Mouse (Mus musculus): ENCODE data around the gene Rpf2. TPM values are rescaled to one million over a fixed set of nuclear protein-coding genes. Genes with fewer than 3 reads are reported as not detected.

Rpf2 gene
- 104 and 122 TPM in 2 replicates for total RNA-seq (2012; rRNA removed)
- polyA plus RNA-seq (2012; ENCODE audit: insufficient read depth in 1 of 2, insufficient read length in 2 of 2, low read depth in 1 of 2, low replicate concordance in 2 of 2, missing spikeins in 1 of 2) = 10 to 100 TPM in 1 of 2 experiments, not detected in 1; 92.8 TPM

DNA sequence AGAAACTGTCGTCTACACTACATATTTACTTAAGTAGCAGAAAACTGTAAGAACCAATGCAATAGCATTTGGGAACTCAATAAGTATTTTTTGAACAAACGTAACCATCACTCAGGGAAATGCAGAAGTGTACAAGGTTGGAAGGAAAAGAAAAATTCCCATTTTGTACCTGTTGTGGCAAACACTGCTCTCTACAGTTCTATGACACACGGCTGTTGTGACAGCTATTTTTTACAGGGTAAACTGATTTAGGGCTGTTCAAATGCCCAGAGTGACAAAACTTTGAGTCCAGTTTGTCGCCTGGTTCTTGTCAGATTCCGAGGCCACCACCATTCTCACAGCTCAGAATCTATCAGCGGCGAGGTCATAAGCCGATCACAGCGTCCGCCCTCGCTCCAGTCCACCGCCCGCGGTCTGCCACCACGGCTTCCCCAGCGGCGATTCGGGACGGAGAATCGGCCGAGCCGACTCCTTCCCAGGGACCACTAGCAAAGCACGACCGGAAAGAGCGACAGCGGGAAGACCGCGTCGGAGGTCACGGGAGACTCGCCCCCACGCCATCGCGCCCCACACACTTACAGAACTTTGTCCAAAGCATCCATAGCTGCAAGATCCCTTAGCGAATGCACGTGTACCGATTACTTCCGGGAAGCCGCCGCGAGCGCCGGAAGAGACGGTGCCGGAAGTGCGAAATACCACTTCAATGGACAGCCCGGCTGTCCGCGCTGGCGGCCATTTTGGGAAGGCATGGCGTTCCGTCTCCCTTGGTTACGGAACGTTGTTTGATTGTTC is at the start of gene Rpf2:
Rpf2 (minus strand) TSS at position 663 of the 792 bp plus-strand sequence.
- Histone ChIP-seq H3K4me1 (ENCODE audit: control insufficient read depth in 1 of 2, insufficient read depth in 2 of 2, low read length in 2 of 2) (peaks cover 8 to 29% of the 10 kb centered on the region in 2 experiments), H3K36me3 (ENCODE audit: control insufficient read depth in 1 of 2, insufficient read depth in 2 of 2, low read length in 2 of 2) (peaks cover 12 to 35% of the 10 kb centered on the region in 2 experiments), H3K9ac (ENCODE audit: control insufficient read depth, low read depth, low read length, poor library complexity, severe bottlenecking) (peak within 1 kb of the TSS; percentile 72), H3K27ac (ENCODE audit: control insufficient read depth, low read depth, low read length) (peak within 1 kb of the TSS; percentile 73), H3K79me2 (ENCODE audit: control insufficient read depth, insufficient read depth, low read length, poor library complexity) (peaks cover 28% of the 10 kb centered on the region), H3K9me3 (replicated peaks; ENCODE audit: insufficient read depth, low read length) (no peaks in the 10 kb centered on the region), H3K4me3 (ENCODE audit: control insufficient read depth in 1 of 2, insufficient read depth in 1 of 2, low read depth in 2 of 2, low read length in 2 of 2) (peak within 1 kb of the TSS; percentile 67 to 96), H3K27me3 (ENCODE audit: control insufficient read depth in 1 of 2, insufficient read depth in 2 of 2, low read length in 2 of 2) (no peaks in the 10 kb centered on the region)
- DNase-seq (ENCODE audit: low read depth, low spot score) = peak; percentile 93
- peak; percentile 88 for TF ChIP-seq ZMIZ1 (IDR thresholded peaks at IDR 0.05; ENCODE audit: low read depth, low read length)
- TF ChIP-seq MAX (IDR thresholded peaks at IDR 0.05; ENCODE audit: low read length) = peak; percentile 94
- no peak for TF ChIP-seq RAD21 (IDR thresholded peaks at IDR 0.05; ENCODE audit: low read depth, low read length)
- TF ChIP-seq BHLHE40 (IDR thresholded peaks at IDR 0.05; ENCODE audit: borderline replicate concordance, low read depth, low read length) = peak; percentile 79
- TF ChIP-seq SMC3 (IDR thresholded peaks at IDR 0.05; ENCODE audit: low read depth, low read length) = peak; percentile 1; the same call in 1 of the 2 replicates
- TF ChIP-seq ELF1 (IDR thresholded peaks at IDR 0.05; ENCODE audit: low read depth, low read length) = peak; percentile 94
- no peak for TF ChIP-seq GATA1 (IDR thresholded peaks at IDR 0.05; ENCODE audit: low read depth, low read length)
- no peak for TF ChIP-seq MEF2A (IDR thresholded peaks at IDR 0.05; ENCODE audit: extremely low read depth, insufficient replicate concordance, low read depth, low read length, poor library complexity, severe bottlenecking)
- no peak for TF ChIP-seq NRF1 (IDR thresholded peaks at IDR 0.05; ENCODE audit: insufficient read depth, low read depth, low read length, poor library complexity, severe bottlenecking)
- peak; percentile 55; the same call in 1 of the 2 replicates for TF ChIP-seq KAT2A (conservative IDR thresholded peaks at IDR 0.05; ENCODE audit: low read depth, low read length)
- no peak for TF ChIP-seq RCOR1 (IDR thresholded peaks at IDR 0.05; ENCODE audit: low read depth, low read length)
- TF ChIP-seq USF1 (IDR thresholded peaks at IDR 0.05; ENCODE audit: low read depth, low read length) = peak; percentile 37; the same call in 1 of the 2 replicates
- TF ChIP-seq SIN3A (IDR thresholded peaks at IDR 0.05; ENCODE audit: low read length) = peak; percentile 97
- TF ChIP-seq ETS1 (IDR thresholded peaks at IDR 0.05; ENCODE audit: low read depth, low read length) = peak; percentile 41; the same call in 1 of the 2 replicates
- peak; percentile 97 for TF ChIP-seq MYC (IDR thresholded peaks at IDR 0.05; ENCODE audit: low read depth, low read length)
- peak; percentile 75; the same call in 1 of the 2 replicates for TF ChIP-seq NELFE (IDR thresholded peaks at IDR 0.05; ENCODE audit: low read depth, low read length)
- TF ChIP-seq MXI1 (IDR thresholded peaks at IDR 0.05; ENCODE audit: low read depth, low read length) = peak; percentile 99
- TF ChIP-seq HCFC1 (IDR thresholded peaks at IDR 0.05; ENCODE audit: low read depth, low read length) = peak; percentile 88
- TF ChIP-seq E2F4 (IDR thresholded peaks at IDR 0.05; ENCODE audit: borderline replicate concordance, low read depth, low read length) = no peak
- no peak for TF ChIP-seq MAZ (IDR thresholded peaks at IDR 0.05; ENCODE audit: low read depth, low read length)
- peak; percentile 90 for TF ChIP-seq POLR2AphosphoS2 (IDR thresholded peaks at IDR 0.05; ENCODE audit: low read length)
- TF ChIP-seq TBP (IDR thresholded peaks at IDR 0.05; ENCODE audit: low read depth, low read length) = 0 out of 2 replicates have a peak, but pooled peaks have one; percentile 39
- no peak for TF ChIP-seq ZNF384 (IDR thresholded peaks at IDR 0.05; ENCODE audit: low read depth, low read length)
- TF ChIP-seq JUND (IDR thresholded peaks at IDR 0.05; ENCODE audit: low read depth, low read length) = no peak
- TF ChIP-seq POLR2A (IDR thresholded peaks at IDR 0.05; ENCODE audit: control insufficient read depth in 1 of 2, insufficient read depth in 1 of 2, low read depth in 1 of 2, low read length in 2 of 2, poor library complexity in 1 of 2) = peak; percentile 73 to 86; a peak in 3 of 4 replicates
- no peak for TF ChIP-seq CHD2 (IDR thresholded peaks at IDR 0.05; ENCODE audit: low read length)

All from MEL (cell line).